Mouse (Mus musculus) common myeloid progenitor, adult 5-6 weeks (primary cell): ENCODE measurements around the gene Olfr1176. TPM values are rescaled to one million over a fixed set of nuclear protein-coding genes. Genes with fewer than 3 reads are reported as not detected.

Experiments used
- ATAC-seq: replicated peaks from 2 replicates; pipeline ENCODE4 v1.8.0; 2016; ENCODE audit warnings: low read depth, mild to moderate bottlenecking, moderate TSS enrichment, inconsistent platforms; ENCODE audit not compliant: poor library complexity, severe bottlenecking
- total RNA-seq: library from RNA; stranded (forward); fragments of 200-1000, 187-1606 nt; gene quantifications from 2 replicates; pipeline ENCODE4 v1.2.3, GENCODE M21; 2017

Olfr1176 gene
- total RNA-seq: not detected in 2 replicates

DNA sequence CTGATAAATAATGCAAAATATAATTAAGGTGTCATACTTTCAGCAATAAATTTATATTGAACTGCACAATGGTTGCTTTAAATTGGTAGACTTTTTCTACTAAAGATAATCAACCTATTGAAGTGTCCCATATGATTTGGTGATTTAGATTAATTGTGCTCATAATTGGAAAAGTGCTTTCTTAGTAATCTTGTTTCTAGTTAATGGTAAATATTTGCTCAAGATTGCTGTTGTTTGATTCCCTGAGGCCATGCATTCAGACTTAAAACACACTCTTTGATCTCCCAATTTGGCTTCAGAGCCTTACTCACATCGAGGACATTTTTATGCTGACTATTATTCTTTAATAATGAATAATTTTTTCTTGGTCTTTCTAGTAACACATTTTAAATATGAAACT, at the start of gene Olfr1176:
Olfr1176 (plus strand) TSS at position 301 of the 400 bp plus-strand sequence.
- no peak for ATAC-seq

DNA sequence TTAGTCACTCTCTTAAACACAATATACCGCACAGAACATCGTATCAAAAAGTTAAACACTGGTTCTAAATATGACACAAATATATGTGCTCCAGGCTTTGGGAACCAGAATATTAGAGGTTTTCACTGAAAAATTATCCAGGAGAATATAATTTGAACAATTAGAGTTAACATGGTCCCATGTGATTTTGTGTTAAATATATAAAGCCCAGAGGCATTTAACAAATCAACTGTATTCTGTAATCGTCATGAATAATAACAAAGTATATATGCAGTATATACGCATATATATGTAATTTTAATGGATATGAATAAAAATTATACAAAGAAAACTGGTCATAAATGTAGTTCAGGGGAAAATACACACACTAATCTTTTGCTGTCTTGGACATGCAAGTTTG, 21.5 kb upstream of the Olfr1176 start, which contains the start of gene Olfr1174-ps:
Olfr1174-ps (minus strand) TSS at position 101 of the 400 bp plus-strand sequence.
- ATAC-seq: no peak

DNA sequence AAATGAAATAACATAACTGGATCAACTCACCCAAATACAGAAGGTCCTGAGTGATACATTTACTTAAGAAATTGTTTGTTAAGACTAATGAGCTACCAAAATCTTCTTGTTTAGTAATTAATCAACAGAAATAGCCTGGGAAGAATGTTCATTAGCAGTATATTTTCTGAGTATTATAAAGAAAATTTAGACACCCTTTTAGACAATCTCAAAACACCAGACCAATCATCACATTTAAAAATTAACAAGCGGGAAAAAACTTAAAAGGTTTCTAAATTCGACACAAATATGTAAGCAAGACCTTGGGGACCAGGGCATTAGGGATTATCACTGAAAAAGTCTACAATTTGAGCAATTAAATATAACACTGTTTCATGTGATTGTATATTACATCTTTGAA, 9.4 kb upstream of the Olfr1176 start, which contains the start of gene Olfr1175-ps:
Olfr1175-ps (minus strand) TSS at position 101 of the 400 bp plus-strand sequence.
- no peak for ATAC-seq

DNA sequence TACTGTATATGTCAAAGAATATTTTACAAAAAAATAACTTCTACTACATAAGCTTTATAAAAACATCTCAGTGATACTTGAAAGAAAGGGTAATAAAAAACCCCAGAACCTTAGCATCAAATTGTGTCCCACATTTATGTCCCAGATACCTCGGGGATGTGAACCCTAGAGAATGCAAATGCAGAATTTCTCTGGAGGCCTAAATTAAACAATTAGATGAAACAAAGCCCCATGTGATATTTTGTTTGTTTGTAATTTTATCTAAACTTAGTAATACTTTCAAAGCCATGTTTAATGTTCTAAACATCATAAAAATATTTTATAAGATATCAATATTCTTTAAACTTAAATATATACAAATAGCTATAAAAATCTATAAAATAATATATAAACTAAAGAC, 9.9 kb downstream of the Olfr1176 start, which contains the start of gene Olfr1177-ps:
Olfr1177-ps (minus strand) TSS at position 101 of the 400 bp plus-strand sequence.
- ATAC-seq: no peak

DNA sequence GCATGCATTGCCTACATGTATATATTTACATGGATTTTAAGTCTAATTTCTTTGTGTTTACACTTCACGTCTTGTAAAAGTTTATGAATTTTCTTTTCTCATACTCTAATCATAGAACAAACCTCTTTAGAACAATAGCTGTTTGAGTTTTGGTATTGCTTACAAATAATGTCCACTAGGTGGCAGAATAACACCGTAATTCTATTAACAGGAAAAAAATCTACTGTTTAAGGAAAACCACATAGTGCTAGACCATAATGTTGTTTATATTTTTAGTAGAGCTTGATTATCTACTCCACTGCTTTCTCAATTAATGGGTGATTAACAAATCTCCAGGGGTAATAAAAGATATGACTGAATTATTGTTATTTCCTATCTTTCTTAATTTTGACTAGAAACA, 19.8 kb downstream of the Olfr1176 start:
- ATAC-seq: peak; percentile 78

DNA sequence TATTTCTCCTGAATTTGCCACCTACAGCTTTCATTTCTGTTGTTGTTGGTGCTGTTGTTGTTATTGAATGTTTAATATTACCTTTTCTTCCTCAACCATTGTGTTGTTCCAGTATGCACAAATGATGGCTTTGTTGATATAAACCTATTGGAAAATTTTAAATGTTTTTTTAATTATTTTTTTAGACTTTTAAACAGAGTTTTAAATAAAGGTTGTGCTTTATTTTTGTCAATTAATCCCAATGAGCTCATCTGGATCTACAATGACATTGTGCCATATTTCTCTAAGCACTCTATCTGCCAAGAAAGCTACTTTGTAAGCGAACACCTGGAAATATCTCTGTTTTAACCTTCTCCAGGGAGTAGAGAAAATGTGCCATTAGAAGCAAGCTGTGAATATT, 50.2 kb downstream of the Olfr1176 start, which contains the start of gene Olfr1178:
Olfr1178 (plus strand) TSS at position 301 of the 400 bp plus-strand sequence.
- ATAC-seq: no peak

Other genes with a start within 250 kb of the Olfr1176 start
- gene Olfr1164, start 242.8 kb upstream of the Olfr1176 start, total RNA-seq: not detected in 2 replicates
- gene Olfr1166, start 208.4 kb upstream of the Olfr1176 start, total RNA-seq: not detected in 2 replicates
- gene Olfr1167, start 181.5 kb upstream of the Olfr1176 start, total RNA-seq: not detected in 2 replicates
- gene Olfr1168, start 154.8 kb upstream of the Olfr1176 start, total RNA-seq: not detected in 2 replicates
- not detected in 2 replicates for gene Olfr1170, start 108.4 kb upstream of the Olfr1176 start, total RNA-seq
- gene Olfr1173, start 56.8 kb upstream of the Olfr1176 start, total RNA-seq: not detected in 2 replicates
- not detected in 2 replicates for gene Olfr1174-ps, start 21.6 kb upstream of the Olfr1176 start, total RNA-seq
- gene Olfr1175-ps, start 9.5 kb upstream of the Olfr1176 start, total RNA-seq: not detected in 2 replicates
- gene Olfr1177-ps, start 9.8 kb downstream of the Olfr1176 start, total RNA-seq: not detected in 2 replicates
- gene Olfr1178, start 50.3 kb downstream of the Olfr1176 start, total RNA-seq: not detected in 2 replicates
- not detected in 2 replicates for gene Olfr1179, start 69.7 kb downstream of the Olfr1176 start, total RNA-seq
- not detected in 2 replicates for gene Olfr1180, start 82.4 kb downstream of the Olfr1176 start, total RNA-seq
- not detected in 2 replicates for gene Olfr1181, start 89.5 kb downstream of the Olfr1176 start, total RNA-seq
- gene Gm13757, start 112.4 kb downstream of the Olfr1176 start, total RNA-seq: not detected in 2 replicates
- gene Olfr1183, start 118.1 kb downstream of the Olfr1176 start, total RNA-seq: not detected in 2 replicates
- gene Olfr1184, start 146.9 kb downstream of the Olfr1176 start, total RNA-seq: not detected in 2 replicates
- gene Olfr1185-ps1, start 156.6 kb downstream of the Olfr1176 start, total RNA-seq: not detected in 2 replicates
- gene Olfr1186, start 181.8 kb downstream of the Olfr1176 start, total RNA-seq: not detected in 2 replicates
- not detected in 2 replicates for gene Olfr1188, start 220.2 kb downstream of the Olfr1176 start, total RNA-seq
- not detected in 2 replicates for gene Olfr1189, start 249.7 kb downstream of the Olfr1176 start, total RNA-seq